Mouse (Mus musculus) adrenal gland, postnatal 25 days (tissue): ENCODE results near the gene Ankrd65. TPM values are rescaled to one million over a fixed set of nuclear protein-coding genes. Genes with fewer than 3 reads are reported as not detected.

Experiments used
- DNase-seq: peaks from one replicate; pipeline ENCODE4 v3.0.0; 2021; ENCODE audit warnings: mixed read lengths
- microRNA-seq, 2 experiments: library from miRNA; unstranded; fragments of <30 nt; microRNA quantifications; one replicate each; pipeline ENCODE4 v1.2.0; 2021
- total RNA-seq: library from RNA; stranded (reverse); gene quantifications from 2 replicates; pipeline ENCODE4 v1.2.3, GENCODE M21; 2021

Gene Ankrd65
- total RNA-seq, 1 experiment from 2014 or later = not detected

- no peak for DNase-seq
Measured at GRCm38 (mm10) chr4:155848434-155849095, 58.3 kb downstream of the Ankrd65 start.

Small RNAs within 50 kb of the gene (microRNA-seq; reads per million reads assigned to microRNA genes)
- gene Gm27743 = 0 reads per million in 2 experiments

Other genes starting within 250 kb of the Ankrd65 start
- gene Nadk, start 228.1 kb upstream of the Ankrd65 start, total RNA-seq = 294 and 306 TPM in 2 replicates
- 36.8 and 52.0 TPM in 2 replicates for gene Slc35e2, start 189.0 kb upstream of the Ankrd65 start, total RNA-seq
- gene Cdk11b, start 165.6 kb upstream of the Ankrd65 start, total RNA-seq = 50.9 and 68.4 TPM in 2 replicates
- not detected in 2 replicates for gene Gm10563, start 145.0 kb upstream of the Ankrd65 start, total RNA-seq
- 3.7 and 4.2 TPM in 2 replicates for gene Mmp23, start 137.1 kb upstream of the Ankrd65 start, total RNA-seq
- gene Mib2, start 121.2 kb upstream of the Ankrd65 start, total RNA-seq = 47.0 and 60.2 TPM in 2 replicates
- 50.8 and 67.4 TPM in 2 replicates for gene Fndc10, start 96.1 kb upstream of the Ankrd65 start, total RNA-seq
- 100 and 123 TPM in 2 replicates for gene Ssu72, start 85.6 kb upstream of the Ankrd65 start, total RNA-seq
- 0.86 and 1.6 TPM in 2 replicates for gene Tmem240, start 55.6 kb upstream of the Ankrd65 start, total RNA-seq
- 91.0 and 98.7 TPM in 2 replicates for gene Atad3a, start 29.3 kb upstream of the Ankrd65 start, total RNA-seq
- 2.6 and 3.7 TPM in 2 replicates for gene Vwa1, start 15.7 kb upstream of the Ankrd65 start, total RNA-seq
- 0.79 and 1.2 TPM in 2 replicates for gene Tmem88b, start 4.6 kb upstream of the Ankrd65 start, total RNA-seq
- gene Mrpl20, start 12.4 kb downstream of the Ankrd65 start, total RNA-seq = 126 and 163 TPM in 2 replicates
- gene Ccnl2, start 22.1 kb downstream of the Ankrd65 start, total RNA-seq = 150 and 170 TPM in 2 replicates
- 135 and 160 TPM in 2 replicates for gene Aurkaip1, start 40.8 kb downstream of the Ankrd65 start, total RNA-seq
- 38.1 and 50.3 TPM in 2 replicates for gene Mxra8, start 49.2 kb downstream of the Ankrd65 start, total RNA-seq
- gene Dvl1, start 57.0 kb downstream of the Ankrd65 start, total RNA-seq = 63.2 and 64.6 TPM in 2 replicates
- 0.52 and 0.55 TPM in 2 replicates for gene Tas1r3, start 72.9 kb downstream of the Ankrd65 start, total RNA-seq
- 13.8 and 23.0 TPM in 2 replicates for gene Cptp, start 79.0 kb downstream of the Ankrd65 start, total RNA-seq
- 32.4 and 36.9 TPM in 2 replicates for gene Ints11, start 79.1 kb downstream of the Ankrd65 start, total RNA-seq
- 36.3 and 38.8 TPM in 2 replicates for gene Pusl1, start 101.3 kb downstream of the Ankrd65 start, total RNA-seq
- gene Acap3, start 101.4 kb downstream of the Ankrd65 start, total RNA-seq = 23.6 and 27.1 TPM in 2 replicates
- 71.7 and 76.6 TPM in 2 replicates for gene Ube2j2, start 153.4 kb downstream of the Ankrd65 start, total RNA-seq
- gene C1qtnf12, start 171.9 kb downstream of the Ankrd65 start, total RNA-seq = 70.6 and 77.9 TPM in 2 replicates
- gene B3galt6, start 202.2 kb downstream of the Ankrd65 start, total RNA-seq = 6.6 and 9.7 TPM in 2 replicates
- 248 and 275 TPM in 2 replicates for gene Sdf4, start 202.4 kb downstream of the Ankrd65 start, total RNA-seq
- 1.5 TPM in 1 of 2 replicates, not detected in the other for gene Tnfrsf4, start 223.4 kb downstream of the Ankrd65 start, total RNA-seq
- not detected in 2 replicates for gene Tnfrsf18, start 235.7 kb downstream of the Ankrd65 start, total RNA-seq